Mouse (Mus musculus) ES-E14 (cell line): ENCODE measurements around the gene Prss57.
A peak's percentile ranks its signal among the peaks of the same experiment; 100 is the strongest.

ENCODE experiments used
- CHD2 ChIP-seq: IDR thresholded peaks from 2 replicates; pipeline ENCODE4 v1.6.1; 2014; ENCODE audit warnings: mild to moderate bottlenecking, low read depth, low read length, inconsistent platforms
- HCFC1 ChIP-seq: IDR thresholded peaks from 2 replicates; pipeline ENCODE4 v1.6.1; 2012; ENCODE audit warnings: low read length, inconsistent platforms, borderline replicate concordance; ENCODE audit not compliant: insufficient read depth
- MAFK ChIP-seq: IDR thresholded peaks from 2 replicates; pipeline ENCODE4 v1.6.1; 2014; ENCODE audit warnings: mild to moderate bottlenecking, low read depth, low read length, inconsistent platforms; ENCODE audit not compliant: insufficient read depth
- ZC3H11A ChIP-seq: IDR thresholded peaks from 2 replicates; pipeline ENCODE4 v1.6.1; 2012; ENCODE audit warnings: low read depth, mild to moderate bottlenecking, inconsistent platforms, low read length, borderline replicate concordance

DNA sequence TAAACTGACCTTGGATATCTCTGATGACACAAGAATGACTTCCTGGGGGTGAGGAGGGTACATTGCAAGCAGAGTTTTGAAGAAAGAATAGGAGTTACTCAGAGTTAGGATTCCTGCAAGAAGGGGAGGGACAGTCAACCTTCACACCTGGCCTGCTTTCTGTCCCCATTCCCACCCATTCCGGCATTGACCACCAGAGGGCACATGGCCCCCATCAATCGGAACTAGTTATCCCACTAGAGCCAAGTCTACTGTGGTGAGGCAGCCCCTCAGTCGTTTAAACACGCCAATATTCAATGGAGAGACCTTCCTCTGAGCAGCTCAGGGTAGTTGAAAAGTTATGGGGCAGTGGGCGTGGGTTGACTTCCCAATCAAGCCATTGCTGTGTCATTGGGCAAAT is 22.4 kb downstream of the Prss57 start:
- TF ChIP-seq ZC3H11A = peak; percentile 37; the same call in 1 of the 2 replicates
- no peak for TF ChIP-seq MAFK
- no peak; the same call in 1 of the 2 replicates for TF ChIP-seq HCFC1
- no peak for TF ChIP-seq CHD2
